Mouse (Mus musculus) layer of hippocampus, adult 18-20 months (tissue): Measurements from ENCODE around the gene Lurap1. TPM values are rescaled to one million over a fixed set of nuclear protein-coding genes. Genes with fewer than 3 reads are reported as not detected.

Experiments
- DNase-seq, 2 experiments: peaks; one replicate each; pipeline ENCODE4 v3.0.0; 2022; ENCODE audit warnings: low spot score in 2 of 2
- long read RNA-seq: library from polyadenylated mRNA; stranded (forward); transcript quantifications from one replicate; pipeline ENCODE4 v2.0.0, GENCODE M21; 2021
- total RNA-seq, 2 experiments: library from RNA; stranded (reverse); gene quantifications; 2 replicates each; pipeline ENCODE4 v1.2.3; 2021

Gene Lurap1
- 10 to 100 TPM; 22.9 to 24.6 TPM for total RNA-seq
- long read RNA-seq, full-length matches to known transcripts, result 4 of 12 reads
- long read RNA-seq, partial matches to known transcripts, result 0 of 12 reads
- long read RNA-seq, other reads (novel, unspliced or antisense), result 8 of 12 reads

DNA sequence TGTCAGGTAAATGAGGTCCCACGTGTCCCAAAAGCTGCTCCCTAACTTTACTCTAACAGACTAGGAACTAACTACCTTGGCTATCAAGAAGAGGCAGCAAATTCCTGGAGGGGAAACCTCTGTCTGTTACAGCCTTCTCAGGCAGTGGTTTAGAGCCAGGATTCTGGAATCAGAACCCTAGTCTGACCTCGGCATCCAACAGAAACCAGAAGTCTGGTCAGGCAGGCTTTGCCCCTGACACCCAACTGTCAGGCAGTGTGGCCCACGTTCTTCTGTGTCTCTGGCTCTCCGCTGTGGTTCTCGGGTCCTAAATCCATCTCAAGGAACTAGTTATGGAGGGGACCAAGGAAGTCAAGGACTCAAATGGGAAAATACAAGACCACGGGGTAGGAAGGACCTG, at the start of gene Lurap1:
Gene Lurap1, minus strand, starts transcription at position 101 of the 400 bp plus-strand sequence.
- DNase-seq, result no peak

DNA sequence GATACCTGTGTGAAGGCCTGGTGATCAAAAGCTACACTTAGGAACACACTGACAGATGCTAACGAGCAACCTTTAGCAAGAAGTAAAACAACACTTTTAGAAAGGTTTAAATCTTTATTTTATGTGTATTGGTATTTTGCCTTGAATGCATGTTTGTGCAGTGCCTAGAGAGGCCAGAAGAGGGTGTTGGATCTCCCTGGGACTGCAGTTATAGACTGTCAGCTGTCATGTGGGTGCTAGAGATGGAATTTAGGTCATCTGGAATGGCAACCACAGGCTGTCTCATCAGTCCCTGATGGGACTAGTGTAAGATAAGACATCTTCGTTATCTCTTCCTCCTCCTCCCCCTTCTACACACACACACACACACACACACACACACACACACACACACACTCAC, 47.3 kb upstream of the Lurap1 start:
- DNase-seq, result no peak

GRCm38 (mm10) chr4:116193583-116194383, 42.6 kb upstream of the Lurap1 start:
- DNase-seq, result peak in 1 of 2 experiments; percentile 21

DNA sequence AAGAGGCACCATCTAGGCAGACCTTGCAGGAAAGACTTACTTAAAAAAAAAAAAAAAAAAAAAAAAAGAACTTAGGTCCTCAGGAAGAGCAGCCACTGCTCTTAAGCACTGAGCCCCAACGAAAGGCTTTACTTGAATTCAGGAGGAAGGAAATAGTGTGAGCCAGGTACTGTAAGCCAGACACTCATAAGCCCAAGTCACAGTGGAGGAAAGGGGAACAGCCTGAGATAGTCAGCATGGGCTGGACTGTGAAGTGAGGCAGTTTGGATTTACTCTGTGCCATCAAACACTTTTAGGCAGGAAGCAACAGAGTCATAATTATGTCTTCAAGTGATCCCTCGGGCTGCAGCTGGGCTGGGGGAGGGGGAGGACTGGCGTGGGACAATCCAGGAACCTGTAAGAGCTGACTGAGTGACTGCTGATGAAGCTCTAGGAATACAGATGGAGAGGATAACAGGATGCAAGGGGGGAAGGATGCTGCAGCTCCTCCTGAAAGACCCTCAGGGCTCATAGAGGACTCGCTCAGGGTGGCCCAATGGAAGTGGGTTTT, 41.2 kb upstream of the Lurap1 start:
- no peak for DNase-seq

DNA sequence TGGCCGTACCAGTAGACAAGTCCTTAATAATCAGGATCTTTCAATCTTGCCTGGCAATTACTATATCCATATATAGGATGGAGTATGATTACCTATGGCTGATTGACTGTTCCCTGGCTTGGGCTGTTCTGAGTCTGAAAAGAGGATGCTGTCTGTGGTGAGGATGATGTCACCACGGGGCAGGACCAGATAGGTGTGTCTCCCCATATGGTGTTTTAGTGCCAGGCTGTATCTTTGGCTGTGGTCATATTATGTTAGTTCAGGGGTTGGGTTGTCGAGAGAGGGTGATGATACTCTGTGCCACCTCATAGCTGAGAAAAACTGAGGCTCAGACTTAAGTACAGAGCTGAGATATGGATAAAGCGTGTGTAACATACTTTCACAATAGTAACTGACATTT, 33.9 kb upstream of the Lurap1 start:
- no peak for DNase-seq

DNA sequence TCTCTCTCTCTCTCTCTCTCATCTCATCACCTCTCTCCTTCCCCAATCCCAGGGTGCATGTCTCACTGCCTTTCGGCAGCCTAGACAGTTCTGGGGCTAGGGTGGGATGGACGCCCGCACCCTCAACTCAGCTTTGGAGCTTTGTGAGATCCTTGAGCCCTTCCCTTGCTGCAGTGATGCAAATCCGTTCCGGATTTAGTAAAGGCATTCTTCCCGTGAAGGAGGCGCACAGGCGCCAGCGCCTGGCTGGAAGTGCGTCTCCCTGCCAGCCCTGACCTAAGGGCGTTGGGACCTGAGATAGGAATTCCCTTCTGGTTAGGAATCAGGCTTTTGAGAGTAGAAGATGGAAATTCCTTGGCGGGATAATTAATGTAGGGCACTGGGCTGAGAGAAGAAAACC, 31.6 kb upstream of the Lurap1 start:
- DNase-seq, result no peak

- no peak for DNase-seq
Measured at GRCm38 (mm10) chr4:116182079-116182478, 30.9 kb upstream of the Lurap1 start.

DNA sequence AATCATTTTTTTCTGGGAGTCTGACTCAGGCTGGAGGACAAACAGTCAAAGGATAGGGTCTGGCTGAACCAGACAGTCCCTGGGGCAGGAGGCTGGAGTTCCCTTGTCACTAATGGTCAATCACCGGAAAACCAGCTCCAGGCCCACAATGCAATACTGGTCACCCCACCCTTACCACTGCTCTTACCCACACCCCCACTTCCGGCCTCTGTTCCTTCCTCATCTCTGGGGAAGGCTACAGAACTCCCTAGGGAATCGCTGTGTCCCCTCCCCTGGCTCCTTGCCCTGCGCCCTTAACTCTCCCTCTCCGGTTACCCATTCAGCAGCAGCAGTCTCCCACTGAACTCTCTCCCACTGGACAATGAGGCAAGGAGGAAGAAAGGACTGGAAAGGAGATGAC, 26.0 kb upstream of the Lurap1 start:
- DNase-seq, result no peak

DNA sequence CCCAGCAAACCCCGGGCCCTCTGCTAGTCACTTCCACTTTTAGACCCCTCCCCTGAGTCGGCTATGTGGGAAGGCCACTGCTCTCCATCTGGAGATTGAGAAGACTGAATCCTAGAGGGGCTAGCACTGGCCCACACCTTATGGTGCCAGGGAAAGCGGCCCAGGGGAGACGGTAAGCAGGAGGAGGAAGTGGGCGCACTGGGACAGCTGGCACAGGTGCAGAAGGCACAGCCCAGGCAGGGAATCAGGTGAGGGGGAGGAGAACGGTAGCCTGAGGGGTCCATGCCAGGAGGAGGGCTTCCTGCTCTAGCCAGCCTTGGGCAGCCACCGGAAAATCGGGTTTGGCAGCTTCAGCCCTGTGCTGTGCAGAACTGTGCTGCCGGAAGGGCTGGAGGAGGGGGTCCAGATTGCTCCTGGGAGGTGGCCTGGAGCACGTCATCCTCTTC, 25.4 kb upstream of the Lurap1 start:
- DNase-seq, result peak; percentile 35 to 47

DNA sequence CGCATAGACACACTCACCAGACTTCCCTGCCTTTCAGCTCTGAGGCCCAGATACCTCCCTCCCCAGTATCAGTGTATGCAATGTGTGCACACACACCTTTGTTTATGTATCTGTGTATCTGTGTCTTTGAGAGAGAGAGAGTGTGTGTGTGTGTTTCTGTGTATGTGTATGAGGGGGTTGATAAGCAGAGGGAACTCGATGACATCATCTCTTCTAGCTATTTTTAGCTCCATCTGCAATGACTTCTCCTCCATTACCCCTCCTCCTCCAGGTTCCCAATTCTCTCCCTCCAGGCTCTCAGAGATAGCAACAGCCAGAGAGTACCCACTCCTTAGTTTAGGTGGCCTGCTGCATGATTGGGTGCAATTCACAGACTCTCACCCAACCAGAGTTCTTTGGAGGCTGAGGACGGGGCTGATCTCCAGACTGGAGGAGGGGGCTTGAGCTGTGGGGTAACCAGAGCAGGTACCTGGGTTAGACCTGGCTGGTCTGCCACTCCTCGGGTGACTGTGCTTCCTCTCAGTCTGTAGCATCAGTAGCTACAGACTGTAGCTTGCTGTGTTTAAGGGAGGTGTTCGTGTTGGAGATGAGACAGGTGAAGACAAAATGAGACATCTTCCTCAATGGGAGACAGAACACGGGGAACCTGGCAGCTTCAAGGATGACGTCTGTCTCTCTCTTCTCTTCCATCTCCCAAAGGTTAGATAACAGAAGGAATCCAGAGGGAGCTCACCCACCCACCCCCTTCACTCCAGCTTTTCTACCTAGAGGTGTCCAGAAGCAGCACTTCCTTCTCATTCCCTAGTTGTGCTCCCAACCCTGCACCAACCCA, 24.8 kb upstream of the Lurap1 start:
- DNase-seq, result no peak

- DNase-seq, result no peak
Measured at GRCm38 (mm10) chr4:116175136-116175535, 24.0 kb upstream of the Lurap1 start.

- DNase-seq, result no peak
Measured at GRCm38 (mm10) chr4:116174466-116175116, 23.5 kb upstream of the Lurap1 start.

DNA sequence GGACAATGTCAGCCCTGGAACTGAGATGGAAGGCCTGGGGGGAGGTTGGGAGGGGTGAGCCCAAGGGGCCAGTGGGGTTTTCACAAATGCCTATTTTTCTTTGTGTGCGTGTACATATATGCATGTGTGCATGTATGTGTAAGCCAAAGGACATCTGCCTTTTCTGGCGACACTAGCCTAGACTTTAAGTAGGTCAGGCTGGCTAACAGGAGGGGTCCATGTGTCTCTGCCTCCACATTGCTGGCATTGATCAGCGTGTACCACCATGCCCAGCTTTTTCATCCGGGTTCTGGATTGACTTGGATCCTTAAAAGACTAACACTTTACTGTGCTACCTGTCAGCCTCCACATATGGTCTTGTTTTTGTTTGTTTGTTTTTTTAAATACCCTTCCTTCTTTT, 22.6 kb upstream of the Lurap1 start:
- no peak for DNase-seq

DNA sequence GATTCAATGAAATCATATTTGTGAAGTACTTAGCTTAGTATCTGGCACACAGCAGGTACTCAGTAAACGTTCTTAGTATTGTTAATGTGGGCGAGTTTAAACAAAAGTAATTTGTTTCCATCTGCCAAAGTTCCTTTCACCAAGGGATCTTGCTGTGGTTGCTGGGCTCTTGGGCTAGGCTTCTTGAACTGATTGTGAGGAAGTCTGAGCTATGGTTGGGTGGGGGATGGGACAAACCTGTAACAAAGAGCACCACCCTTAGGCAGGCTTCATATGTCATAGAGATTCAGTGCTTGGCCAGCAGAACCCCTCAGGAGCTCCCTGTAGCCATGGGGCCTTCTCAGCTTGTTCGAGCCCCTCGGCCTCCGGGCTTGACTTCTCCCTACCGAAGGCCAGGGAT, 21.9 kb upstream of the Lurap1 start, which contains the start of the genes 1700042G07Rik and Gm49337:
Gene 1700042G07Rik, plus strand, starts transcription at position 301 of the 400 bp plus-strand sequence.
Gene Gm49337, plus strand, starts transcription at position 313 of the 400 bp plus-strand sequence.
- no peak for DNase-seq

DNA sequence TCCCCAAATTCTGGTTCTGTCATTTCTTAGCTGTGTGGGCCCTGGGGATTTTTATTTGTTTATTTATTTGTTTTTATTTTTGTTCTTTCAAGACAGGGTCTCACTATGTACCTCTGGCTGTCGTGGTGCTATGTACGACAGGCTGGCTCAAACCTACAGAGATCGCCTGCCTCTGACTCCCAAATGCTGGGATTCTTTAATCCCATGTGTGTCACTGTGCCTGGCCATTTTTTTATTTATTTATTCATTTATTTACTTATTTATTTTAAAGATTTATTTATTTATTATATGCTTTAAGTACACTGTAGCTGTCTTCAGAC, 18.2 kb upstream of the Lurap1 start:
- no peak for DNase-seq

GRCm38 (mm10) chr4:116168617-116169352, 17.6 kb upstream of the Lurap1 start:
- DNase-seq, result peak; percentile 53 to 88

- DNase-seq, result no peak
Measured at GRCm38 (mm10) chr4:116167404-116167803, 16.3 kb upstream of the Lurap1 start, which contains the start of gene Tspan1. Gene Tspan1, minus strand, starts transcription at chr4:116167601.

- DNase-seq, result no peak
Measured at GRCm38 (mm10) chr4:116165708-116166407, 14.7 kb upstream of the Lurap1 start.

DNA sequence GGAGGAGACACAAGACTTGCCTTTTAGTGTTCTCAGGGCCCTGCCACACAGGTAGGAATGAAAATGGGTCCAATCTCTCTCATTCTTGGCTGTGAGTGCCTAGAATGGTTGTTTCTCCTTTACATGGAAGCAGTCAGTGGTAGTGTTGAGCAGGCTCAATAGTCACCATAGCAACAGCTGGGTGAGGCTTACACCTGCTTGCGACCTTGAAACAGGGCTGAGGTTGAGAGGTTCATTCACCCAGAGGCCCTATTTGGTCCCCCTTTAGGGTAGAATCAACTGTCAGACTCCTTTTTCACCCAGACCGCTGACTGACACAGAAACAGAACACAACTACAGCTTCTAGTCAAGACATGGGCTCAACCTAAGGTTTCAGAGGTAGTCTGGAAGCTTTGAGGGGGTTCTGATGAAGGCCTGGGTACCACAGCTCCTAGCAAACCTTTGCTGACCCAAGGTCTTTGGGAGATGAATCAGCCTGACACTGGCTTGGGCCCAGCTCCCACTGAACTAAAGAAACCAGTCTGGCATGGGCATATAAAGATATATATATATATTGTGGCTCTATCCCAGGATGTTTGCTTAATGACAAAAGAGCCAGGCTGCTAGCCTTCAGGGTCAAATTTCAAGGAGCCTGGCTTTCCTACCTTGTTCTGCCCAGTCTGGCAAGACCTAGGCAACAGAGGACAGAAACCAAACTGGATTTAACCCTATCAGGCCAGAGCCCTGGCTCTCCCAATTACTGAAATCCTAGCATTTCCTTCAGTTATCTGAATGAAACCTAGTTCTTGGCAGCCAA, 13.8 kb upstream of the Lurap1 start:
- no peak for DNase-seq
